ENCODE assay signal across 26 mouse cellular contexts in the genomic region with DNA sequence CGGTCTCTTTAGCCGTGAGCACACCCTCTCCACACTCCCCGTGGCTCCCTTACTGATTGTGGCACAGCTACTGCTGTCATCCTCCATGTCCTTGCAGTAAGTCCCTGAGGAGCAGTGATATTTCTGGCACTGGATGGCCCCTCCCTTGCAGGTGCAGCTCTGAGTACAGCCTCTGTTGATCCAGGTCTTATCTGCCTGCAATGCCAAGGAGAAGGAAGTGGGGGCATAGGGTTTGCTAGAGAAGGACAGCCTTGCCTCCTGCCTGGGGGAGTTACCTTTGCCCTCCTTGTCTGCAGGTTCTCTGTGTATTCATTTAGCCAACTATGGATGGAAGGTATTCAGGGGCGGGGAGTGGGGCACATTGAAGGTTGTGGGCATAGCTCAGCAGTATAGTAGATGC. TPM values are rescaled to one million over a fixed set of nuclear protein-coding genes. Genes with fewer than 3 reads are reported as not detected.
A peak's percentile ranks its signal among the peaks of the same experiment; 100 is the strongest.
DNase-seq lines count a peak whose midpoint lies in the region; ATAC-seq and TF ChIP-seq lines count a peak whose summit lies in the region.
"Had no signal": no experiment of that assay in that cellular context is flagged by ENCODE, and none has a peak within 500 bp of the region (broad histone marks: within the 10 kb centered on the region; RNA-seq: fewer than 3 reads in every experiment).

No protein-coding gene starts in this region.

- DNase-seq in lung, postnatal 25 days (ENCODE audit: low spot score): no peak
- no peak for DNase-seq in intestine, embryonic 14.5 days (ENCODE audit: low spot score)
- no peak for DNase-seq in liver, postnatal 0 days
- DNase-seq in layer of hippocampus, postnatal 36 days: no peak
- DNase-seq in right cerebral cortex, postnatal 10 days (ENCODE audit: low spot score in 2 of 2): no peak
- DNase-seq: adrenal gland, postnatal 10 days; adrenal gland, postnatal 36 days; cerebellum, adult 18-20 months; cerebellum, adult 9-11 months; cerebellum, postnatal 25 days; forebrain, postnatal 0 days; gastrocnemius, postnatal 25 days; heart, adult 18-20 months; heart, postnatal 14 days; heart, postnatal 4 days had no signal

- WGBS in lung, embryonic 15.5 days: 55% methylated on average over 4 of the region's 4 CpGs
- WGBS in intestine, embryonic 14.5 days: 62% methylated on average over 4 of the region's 4 CpGs
- 37% methylated on average over 4 of the region's 4 CpGs for WGBS in intestine, postnatal 0 days
- WGBS in stomach, embryonic 15.5 days: 67% methylated on average over 4 of the region's 4 CpGs
- 65% methylated on average over 4 of the region's 4 CpGs for WGBS in liver, postnatal 0 days (ENCODE audit: insufficient replicate concordance)

- no peak overlapping the region for H3K4me3 ChIP-seq in lung, embryonic 15.5 days
- H3K4me3 ChIP-seq in intestine, embryonic 14.5 days (ENCODE audit: low read depth, low read length): no peak overlapping the region
- H3K4me3 ChIP-seq in intestine, postnatal 0 days (ENCODE audit: low read depth, low read length): no peak overlapping the region
- H3K4me3 ChIP-seq in stomach, embryonic 15.5 days (replicated peaks): no peak overlapping the region
- H3K4me3 ChIP-seq in liver, postnatal 0 days (ENCODE audit: low read depth, low read length): no peak overlapping the region
- H3K4me3 ChIP-seq: embryonic facial prominence, embryonic 12.5 days; embryonic facial prominence, embryonic 15.5 days; heart, embryonic 10.5 days; heart, embryonic 13.5 days had no signal

- H3K4me2 ChIP-seq in lung, embryonic 15.5 days: no peak overlapping the region
- no peak overlapping the region for H3K4me2 ChIP-seq in intestine, embryonic 14.5 days (ENCODE audit: low read length)
- peak overlapping the region; percentile 24 for H3K4me2 ChIP-seq in intestine, postnatal 0 days (replicated peaks; ENCODE audit: low read depth)
- H3K4me2 ChIP-seq in stomach, embryonic 15.5 days: 0 out of 2 replicates have a peak overlapping the region, but pooled peaks have one; percentile 4
- H3K4me2 ChIP-seq in liver, postnatal 0 days (ENCODE audit: low read depth, low read length): no peak overlapping the region
- H3K4me2 ChIP-seq: embryonic facial prominence, embryonic 12.5 days; embryonic facial prominence, embryonic 15.5 days; heart, embryonic 13.5 days; hindbrain, embryonic 14.5 days had no signal

- peak overlapping the region; percentile 57; the same call in 1 of the 2 replicates for H3K27ac ChIP-seq in lung, embryonic 15.5 days
- H3K27ac ChIP-seq in intestine, embryonic 14.5 days (ENCODE audit: low read depth): no peak overlapping the region
- peak overlapping the region; percentile 50; the same call in 1 of the 2 replicates for H3K27ac ChIP-seq in intestine, postnatal 0 days (ENCODE audit: low read depth, low read length)
- peak overlapping the region; percentile 31 for H3K27ac ChIP-seq in stomach, embryonic 15.5 days
- H3K27ac ChIP-seq in liver, postnatal 0 days (ENCODE audit: low read depth): no peak overlapping the region
- H3K27ac ChIP-seq: embryonic facial prominence, embryonic 12.5 days; embryonic facial prominence, embryonic 15.5 days; heart, embryonic 10.5 days; heart, embryonic 13.5 days; hindbrain, embryonic 14.5 days had no signal

- no peaks in the 10 kb centered on the region for H3K27me3 ChIP-seq in lung, embryonic 15.5 days
- no peaks in the 10 kb centered on the region for H3K27me3 ChIP-seq in intestine, embryonic 14.5 days (replicated peaks; ENCODE audit: control insufficient read depth, insufficient read depth, low read length)
- no peaks in the 10 kb centered on the region for H3K27me3 ChIP-seq in intestine, postnatal 0 days (replicated peaks; ENCODE audit: control insufficient read depth, insufficient read depth, low read length)
- H3K27me3 ChIP-seq in stomach, embryonic 15.5 days (replicated peaks): no peaks in the 10 kb centered on the region
- H3K27me3 ChIP-seq in liver, postnatal 0 days (ENCODE audit: insufficient read depth, low read length): no peaks in the 10 kb centered on the region
- H3K27me3 ChIP-seq: embryonic facial prominence, embryonic 12.5 days; embryonic facial prominence, embryonic 15.5 days; heart, embryonic 13.5 days had no signal

- no peak for ATAC-seq in lung, embryonic 15.5 days (ENCODE audit: borderline replicate concordance, extremely low read depth, low FRiP score, low TSS enrichment)
- ATAC-seq in intestine, embryonic 14.5 days (replicated peaks; ENCODE audit: low FRiP score, low TSS enrichment, low read depth): peak; percentile 41; the same call in 1 of the 2 replicates
- peak; percentile 95 for ATAC-seq in intestine, postnatal 0 days
- peak; percentile 77 for ATAC-seq in stomach, embryonic 15.5 days (ENCODE audit: insufficient read depth, low FRiP score, low read depth)
- no peak for ATAC-seq in liver, postnatal 0 days
- ATAC-seq: activated CD4-positive, CD25-positive, alpha-beta regulatory T cell, adult 4 months; forebrain, embryonic 14.5 days; forebrain, postnatal 0 days had no signal

- TF ChIP-seq CTCF in intestine, postnatal 0 days (IDR thresholded peaks at IDR 0.05; ENCODE audit: low read depth): no peak
- no peak for TF ChIP-seq CTCF in liver, postnatal 0 days (IDR thresholded peaks at IDR 0.05; ENCODE audit: low read depth)

- no peaks in the 10 kb centered on the region for H3K9me3 ChIP-seq in lung, embryonic 15.5 days
- no peaks in the 10 kb centered on the region for H3K9me3 ChIP-seq in intestine, embryonic 14.5 days (ENCODE audit: control insufficient read depth, low read length)
- no peaks in the 10 kb centered on the region for H3K9me3 ChIP-seq in intestine, postnatal 0 days (ENCODE audit: control insufficient read depth)
- H3K9me3 ChIP-seq in stomach, embryonic 15.5 days: no peaks in the 10 kb centered on the region
- no peaks in the 10 kb centered on the region for H3K9me3 ChIP-seq in liver, postnatal 0 days (ENCODE audit: low read length)
- H3K9me3 ChIP-seq: embryonic facial prominence, embryonic 12.5 days; embryonic facial prominence, embryonic 15.5 days; heart, embryonic 10.5 days; heart, embryonic 13.5 days had no signal

- H3K4me1 ChIP-seq in lung, embryonic 15.5 days: peaks cover 15% of the 10 kb centered on the region; the same call in 1 of the 2 replicates
- H3K4me1 ChIP-seq in intestine, embryonic 14.5 days (replicated peaks; ENCODE audit: control insufficient read depth, insufficient read depth, low read length): no peaks in the 10 kb centered on the region
- H3K4me1 ChIP-seq in intestine, postnatal 0 days (replicated peaks; ENCODE audit: control insufficient read depth, insufficient read depth, low read length): no peaks in the 10 kb centered on the region
- H3K4me1 ChIP-seq in stomach, embryonic 15.5 days: no peaks in the 10 kb centered on the region
- peaks cover 6% of the 10 kb centered on the region for H3K4me1 ChIP-seq in liver, postnatal 0 days (ENCODE audit: insufficient read depth)
- H3K4me1 ChIP-seq: embryonic facial prominence, embryonic 15.5 days; heart, embryonic 13.5 days had no signal

- no peak for TF ChIP-seq EP300 in liver, postnatal 0 days (IDR thresholded peaks at IDR 0.05; ENCODE audit: low read depth)

- H3K9ac ChIP-seq in lung, embryonic 15.5 days: no peak overlapping the region
- no peak overlapping the region for H3K9ac ChIP-seq in intestine, embryonic 14.5 days (ENCODE audit: low read length)
- H3K9ac ChIP-seq in intestine, postnatal 0 days (ENCODE audit: low read depth, low read length): no peak overlapping the region
- no peak overlapping the region for H3K9ac ChIP-seq in stomach, embryonic 15.5 days
- no peak overlapping the region for H3K9ac ChIP-seq in liver, postnatal 0 days (replicated peaks)
- H3K9ac ChIP-seq: embryonic facial prominence, embryonic 12.5 days; embryonic facial prominence, embryonic 15.5 days; forebrain, postnatal 0 days; heart, embryonic 13.5 days; hindbrain, embryonic 14.5 days had no signal

- no peaks in the 10 kb centered on the region for H3K36me3 ChIP-seq in lung, embryonic 15.5 days
- no peaks in the 10 kb centered on the region for H3K36me3 ChIP-seq in intestine, embryonic 14.5 days (ENCODE audit: control insufficient read depth, insufficient read depth, low read length)
- H3K36me3 ChIP-seq in intestine, postnatal 0 days (ENCODE audit: control insufficient read depth, insufficient read depth): no peaks in the 10 kb centered on the region; the same call in 1 of the 2 replicates
- no peaks in the 10 kb centered on the region for H3K36me3 ChIP-seq in stomach, embryonic 15.5 days
- no peaks in the 10 kb centered on the region for H3K36me3 ChIP-seq in liver, postnatal 0 days (replicated peaks; ENCODE audit: insufficient read depth, low read length)
- H3K36me3 ChIP-seq: embryonic facial prominence, embryonic 12.5 days; embryonic facial prominence, embryonic 15.5 days; heart, embryonic 10.5 days; heart, embryonic 13.5 days had no signal

RNA-seq across cellular contexts. Expression of gene Zan, which starts 57.0 kb away (rescaled TPM):
- 0.26 and 0.35 TPM in 2 replicates for polyA plus RNA-seq in lung, embryonic 15.5 days (2015; fragmentation: Nextera tagmentation; extraction: Ambion mirVana)
- polyA plus RNA-seq in intestine, embryonic 14.5 days (2014; fragmentation: Nextera tagmentation; extraction: Ambion mirVana): 0.90 and 0.93 TPM in 2 replicates
- polyA plus RNA-seq in intestine, postnatal 0 days (2015; fragmentation: Nextera tagmentation; extraction: Ambion mirVana): 0.35 and 0.42 TPM in 2 replicates
- 0.72 and 0.94 TPM in 2 replicates for polyA plus RNA-seq in stomach, embryonic 15.5 days (2015; fragmentation: Nextera tagmentation; extraction: Ambion mirVana)
- 0.01 and 0.06 TPM in 2 replicates for polyA plus RNA-seq in liver, postnatal 0 days (2015; fragmentation: Nextera tagmentation; extraction: Ambion mirVana)
- under 1 TPM; 0.10 to 0.13 TPM for total RNA-seq in layer of hippocampus, postnatal 36 days (2021)
- total RNA-seq: adrenal gland, adult 18-20 months; heart, adult 18-20 months had no signal

Comparison
In these comparisons a context has a peak if more than half of its experiments do, and no peak if none do; other contexts are left out.
1. H3K27ac ChIP-seq: peak in lung, embryonic 15.5 days (single experiment), intestine, postnatal 0 days (single experiment) and stomach, embryonic 15.5 days (single experiment); none in intestine, embryonic 14.5 days (single experiment) and liver, postnatal 0 days (single experiment).
2. H3K4me2 ChIP-seq: peak in intestine, postnatal 0 days (single experiment) and stomach, embryonic 15.5 days (single experiment); none in lung, embryonic 15.5 days (single experiment), intestine, embryonic 14.5 days (single experiment) and liver, postnatal 0 days (single experiment).
3. ATAC-seq: peak in intestine, embryonic 14.5 days (single experiment), intestine, postnatal 0 days (single experiment) and stomach, embryonic 15.5 days (single experiment); none in lung, embryonic 15.5 days (single experiment) and liver, postnatal 0 days (single experiment).